Mouse (Mus musculus) lung, postnatal 0 days (tissue): ENCODE data around the gene Nudt8. TPM values are rescaled to one million over a fixed set of nuclear protein-coding genes. Genes with fewer than 3 reads are reported as not detected.
"Not testable (repeated sequence)": the region's sequence is repeated elsewhere in the genome, so short reads cannot be mapped to it uniquely, and the experiment has no call there.

ENCODE experiments used
- ATAC-seq: fragments of 200-750 bp; cut with Nextera tagmentation; 2 replicates; pipeline ENCODE4 v1.8.0; 2017; ENCODE audit warnings: moderate library complexity
- DNase-seq: peaks from one replicate; pipeline ENCODE4 v3.0.0-alpha.2; 2016; ENCODE audit warnings: low spot score
- H3K27ac ChIP-seq: fragments of 300-500 bp; sonication (generic); 2 replicates; pipeline ENCODE4 v1.5.1; 2014; ENCODE audit warnings: antibody characterized with exemption, mild to moderate bottlenecking, low read length, mixed read lengths
- H3K27me3 ChIP-seq: fragments of 300-500 bp; sonication (generic); replicated peaks from 2 replicates; pipeline ENCODE4 v1.6.1; 2014; ENCODE audit warnings: low read length, mixed read lengths; ENCODE audit not compliant: insufficient read depth
- H3K36me3 ChIP-seq: fragments of 300-500 bp; sonication (generic); 2 replicates; pipeline ENCODE4 v1.6.1; 2014; ENCODE audit warnings: low read length, mixed read lengths; ENCODE audit not compliant: insufficient read depth
- H3K4me1 ChIP-seq: fragments of 300-500 bp; sonication (generic); 2 replicates; pipeline ENCODE4 v1.6.1; 2014; ENCODE audit warnings: antibody characterized with exemption, low read depth, low read length, mixed read lengths; ENCODE audit not compliant: insufficient read depth
- H3K4me2 ChIP-seq: fragments of 300-500 bp; sonication (generic); replicated peaks from 2 replicates; pipeline ENCODE4 v1.6.1; 2014; ENCODE audit warnings: low read depth, mild to moderate bottlenecking, low read length, moderate library complexity, mixed read lengths
- H3K4me3 ChIP-seq: fragments of 300-500 bp; sonication (generic); 2 replicates; pipeline ENCODE4 v1.5.1; 2014; ENCODE audit warnings: low read depth, low read length
- H3K9ac ChIP-seq: fragments of 300-500 bp; sonication (generic); replicated peaks from 2 replicates; pipeline ENCODE4 v1.6.1; 2014; ENCODE audit warnings: low read depth, mild to moderate bottlenecking
- H3K9me3 ChIP-seq: fragments of 300-500 bp; sonication (generic); 2 replicates; pipeline ENCODE4 v1.6.1; 2016; ENCODE audit warnings: low read length, mixed read lengths
- CTCF ChIP-seq: IDR thresholded peaks from 2 replicates; pipeline ENCODE4 v1.5.1; 2016; ENCODE audit warnings: antibody characterized with exemption, mild to moderate bottlenecking
- EP300 ChIP-seq: IDR thresholded peaks from 2 replicates; pipeline ENCODE4 v1.6.1; 2016; ENCODE audit warnings: antibody characterized with exemption, mild to moderate bottlenecking, control low read depth
- WGBS: fragments of 180-500 bp; shearing (Covaris S2); extraction: QIAGEN DNeasy Blood & Tissue Kit; methylation state at CpG from one replicate; pipeline ENCODE4 v1.1.7; 2014; 5-methylcytosine and 5-hydroxymethylcytosine counted together
- polyA plus RNA-seq: library from polyadenylated mRNA; unstranded; fragments of >200 nt; fragmentation: Nextera tagmentation; extraction: Ambion mirVana; gene quantifications from 2 replicates; pipeline ENCODE4 v1.2.1, GENCODE M21; 2015

Nudt8 gene
- polyA plus RNA-seq, 1 experiment from 2014 or later, result 28.5 TPM

DNA sequence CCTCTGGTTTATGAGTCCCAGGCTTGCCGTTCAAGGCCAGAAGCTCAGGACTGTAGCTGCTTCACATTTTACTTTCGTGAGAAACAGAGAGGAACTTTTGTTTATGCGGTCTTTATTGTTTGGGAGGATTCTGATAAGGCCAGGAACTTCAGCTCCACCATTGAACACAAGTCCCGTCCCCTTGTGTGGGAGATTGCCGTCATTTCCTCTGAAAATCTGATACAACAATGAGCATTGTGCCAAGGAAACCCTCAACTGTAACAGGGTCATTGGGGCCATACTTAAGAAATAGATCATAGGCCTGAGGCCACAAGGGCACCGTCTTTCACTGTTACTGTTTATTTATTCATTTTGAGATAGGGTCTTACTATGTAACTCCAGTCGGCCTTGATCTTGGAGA is 22.8 kb downstream of the Nudt8 start:
- no peak for TF ChIP-seq CTCF
- TF ChIP-seq EP300, result peak; percentile 64

DNA sequence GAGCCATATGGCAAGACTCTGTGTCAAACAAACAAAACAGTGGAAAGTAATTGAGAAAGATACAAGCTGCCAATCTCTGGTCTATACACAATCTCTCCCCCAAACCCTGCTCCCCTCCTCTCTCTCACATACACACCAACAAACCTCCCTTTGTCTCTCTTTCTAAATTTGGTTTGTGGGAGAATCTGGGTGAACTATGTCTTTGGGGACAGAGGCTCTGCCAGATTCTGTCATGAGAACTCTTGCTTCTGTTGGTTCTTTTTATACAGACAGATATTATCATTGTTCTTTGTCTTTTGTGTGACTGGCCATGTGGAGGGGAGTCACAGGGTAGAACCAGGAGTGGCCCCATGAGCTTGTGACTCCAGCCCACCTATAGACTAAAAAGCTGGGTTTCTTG is 27.2 kb downstream of the Nudt8 start:
- DNase-seq (no peak), ATAC-seq (no peak)
- Histone ChIP-seq H3K9ac (no peak overlapping the region), H3K4me2 (no peak overlapping the region), H3K27ac (no peak overlapping the region), H3K27me3 (no peaks in the 10 kb centered on the region), H3K4me1 (no peaks in the 10 kb centered on the region), H3K9me3 (no peaks in the 10 kb centered on the region), H3K36me3 (no peaks in the 10 kb centered on the region), H3K4me3 (no peak overlapping the region)
- no peak for TF ChIP-seq CTCF

More for the DNA sequence above, 22.8 kb downstream of the Nudt8 start:
- WGBS, result 51% methylated on average over 7 of the region's 7 CpGs
- no peak overlapping the region for H3K9ac ChIP-seq
- DNase-seq, result peak; percentile 39
- no peak overlapping the region for H3K27ac ChIP-seq
- no peaks in the 10 kb centered on the region for H3K36me3 ChIP-seq
- H3K4me1 ChIP-seq, result no peaks in the 10 kb centered on the region
- no peaks in the 10 kb centered on the region for H3K27me3 ChIP-seq
- H3K4me3 ChIP-seq, result no peak overlapping the region
- H3K4me2 ChIP-seq, result no peak overlapping the region
- H3K9me3 ChIP-seq, result no peaks in the 10 kb centered on the region
- 0 out of 2 replicates have a peak, but pooled peaks have one; percentile 46 for ATAC-seq

DNA sequence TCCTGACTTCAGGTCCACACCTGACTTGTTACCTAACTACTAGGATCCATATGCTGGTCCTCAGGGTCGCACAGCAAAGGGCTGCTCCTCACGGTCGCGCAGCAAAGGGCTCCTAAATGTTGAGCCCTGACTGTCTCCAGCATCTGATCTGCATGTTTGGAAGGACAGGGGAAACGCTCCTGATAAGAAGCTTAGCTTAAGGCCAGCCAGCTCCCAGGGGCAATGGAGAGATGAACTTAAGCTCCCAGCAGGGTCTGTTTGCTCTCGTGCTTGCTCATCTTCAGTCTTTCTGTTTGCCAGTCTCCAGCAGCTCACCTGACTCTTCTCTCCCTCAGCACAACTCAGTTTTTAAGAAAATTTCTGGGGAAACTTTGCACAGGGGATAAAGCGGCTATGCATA is 32.3 kb downstream of the Nudt8 start:
- no peaks in the 10 kb centered on the region for H3K27me3 ChIP-seq
- H3K4me2 ChIP-seq, result no peak overlapping the region
- no peaks in the 10 kb centered on the region for H3K4me1 ChIP-seq
- H3K9ac ChIP-seq, result no peak overlapping the region
- TF ChIP-seq CTCF, result no peak
- no peak for TF ChIP-seq EP300
- H3K4me3 ChIP-seq, result no peak overlapping the region
- DNase-seq (no peak), ATAC-seq (no peak)
- 52% methylated on average over 7 of the region's 7 CpGs for WGBS
- H3K36me3 ChIP-seq, result no peaks in the 10 kb centered on the region
- H3K9me3 ChIP-seq, result no peaks in the 10 kb centered on the region
- no peak overlapping the region for H3K27ac ChIP-seq

DNA sequence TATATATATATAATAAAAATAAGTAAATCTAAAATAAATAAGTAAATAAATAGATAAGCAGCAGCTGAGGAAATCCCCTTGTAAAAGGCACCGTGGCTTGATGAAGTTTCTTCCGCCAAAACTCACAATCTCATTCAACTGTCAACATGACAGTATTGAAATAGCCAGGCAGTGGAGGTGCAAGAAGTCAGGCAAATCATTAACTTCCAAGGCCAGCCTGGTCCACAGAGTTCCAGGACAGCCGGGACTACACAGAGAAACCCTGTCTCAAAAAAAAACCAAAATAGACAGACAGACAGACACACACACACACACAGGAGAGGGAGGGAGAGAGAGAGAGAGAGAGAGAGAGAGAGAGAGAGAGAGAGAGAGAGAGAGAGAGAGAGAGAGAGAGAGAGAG is 32.9 kb downstream of the Nudt8 start:
- no peak for ATAC-seq

DNA sequence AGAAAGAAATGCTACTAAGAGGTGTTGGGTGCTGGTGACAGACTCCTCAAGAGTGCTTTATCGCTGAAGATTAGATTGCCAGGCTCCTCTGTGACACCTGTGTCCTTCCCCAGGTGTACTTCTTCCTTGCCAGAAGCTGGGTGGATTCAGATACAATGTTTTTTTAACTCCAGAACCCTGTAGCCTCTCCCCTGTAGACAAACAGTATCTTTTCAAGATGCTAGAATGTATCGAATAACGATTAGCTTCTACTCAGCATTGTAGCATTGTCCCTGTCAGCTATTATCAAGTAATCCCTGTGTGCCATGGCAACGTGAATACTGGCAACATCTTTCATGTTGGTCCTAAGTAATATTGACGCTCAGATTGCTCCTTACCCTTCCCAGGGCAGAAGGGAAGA is 33.4 kb downstream of the Nudt8 start:
- no peaks in the 10 kb centered on the region for H3K4me1 ChIP-seq
- no peak overlapping the region for H3K4me2 ChIP-seq
- 46% methylated on average over 5 of the region's 5 CpGs for WGBS
- no peaks in the 10 kb centered on the region for H3K27me3 ChIP-seq
- no peak for TF ChIP-seq CTCF
- no peak for TF ChIP-seq EP300
- H3K9ac ChIP-seq, result no peak overlapping the region
- DNase-seq, result no peak
- H3K36me3 ChIP-seq, result no peaks in the 10 kb centered on the region
- H3K27ac ChIP-seq, result no peak overlapping the region
- no peak overlapping the region for H3K4me3 ChIP-seq
- no peaks in the 10 kb centered on the region for H3K9me3 ChIP-seq
- no peak for ATAC-seq

More for the DNA sequence above, 32.9 kb downstream of the Nudt8 start:
- no peak overlapping the region for H3K9ac ChIP-seq
- no peak overlapping the region for H3K27ac ChIP-seq
- DNase-seq, result no peak
- no peak overlapping the region for H3K4me2 ChIP-seq
- TF ChIP-seq CTCF (no peak), EP300 (no peak)
- 47% methylated on average over 3 of the region's 3 CpGs for WGBS
- no peaks in the 10 kb centered on the region for H3K4me1 ChIP-seq
- H3K9me3 ChIP-seq, result no peaks in the 10 kb centered on the region
- no peaks in the 10 kb centered on the region for H3K36me3 ChIP-seq
- H3K27me3 ChIP-seq, result no peaks in the 10 kb centered on the region
- H3K4me3 ChIP-seq, result no peak overlapping the region

DNA sequence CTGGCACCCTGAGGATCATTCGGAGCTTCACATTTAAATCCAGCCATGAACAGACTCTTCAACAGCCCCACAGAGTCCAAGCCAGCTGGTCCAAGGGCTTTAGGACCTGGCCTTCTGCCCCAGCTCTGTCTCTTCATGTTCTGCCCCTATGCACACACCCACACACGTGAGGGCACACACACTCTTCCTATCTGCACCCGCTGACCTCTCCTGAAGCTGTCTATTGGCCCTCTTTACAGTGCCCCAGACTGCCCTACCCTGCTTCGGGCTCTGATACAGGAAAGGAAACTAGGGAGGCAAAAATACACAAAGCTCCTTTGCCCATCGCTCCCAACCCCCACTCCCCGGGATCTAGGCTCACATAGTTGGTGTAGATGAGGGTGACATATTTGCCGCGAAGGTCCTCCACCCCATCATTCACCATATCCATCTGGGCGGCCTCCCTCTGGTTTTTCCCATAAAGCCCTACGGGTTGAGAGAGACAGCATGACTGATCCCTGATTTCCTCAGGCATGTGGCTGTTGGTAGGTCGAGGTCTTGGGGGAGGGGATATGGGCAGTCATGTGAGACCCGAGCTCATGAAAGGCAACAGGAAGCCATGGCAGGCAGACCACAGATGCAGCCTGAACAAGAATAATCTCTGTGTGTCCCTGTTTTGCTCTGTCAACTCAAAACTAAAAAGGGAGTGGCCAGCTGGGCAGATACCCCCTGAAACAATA is 36.1 kb downstream of the Nudt8 start:
- Histone ChIP-seq H3K4me1 (no peaks in the 10 kb centered on the region), H3K9me3 (no peaks in the 10 kb centered on the region), H3K27me3 (no peaks in the 10 kb centered on the region), H3K27ac (no peak overlapping the region), H3K4me3 (no peak overlapping the region), H3K4me2 (no peak overlapping the region), H3K9ac (no peak overlapping the region), H3K36me3 (no peaks in the 10 kb centered on the region)
- no peak for TF ChIP-seq EP300
- no peak for TF ChIP-seq CTCF
- 67% methylated on average over 12 of the region's 12 CpGs for WGBS
- ATAC-seq (no peak), DNase-seq (no peak)

DNA sequence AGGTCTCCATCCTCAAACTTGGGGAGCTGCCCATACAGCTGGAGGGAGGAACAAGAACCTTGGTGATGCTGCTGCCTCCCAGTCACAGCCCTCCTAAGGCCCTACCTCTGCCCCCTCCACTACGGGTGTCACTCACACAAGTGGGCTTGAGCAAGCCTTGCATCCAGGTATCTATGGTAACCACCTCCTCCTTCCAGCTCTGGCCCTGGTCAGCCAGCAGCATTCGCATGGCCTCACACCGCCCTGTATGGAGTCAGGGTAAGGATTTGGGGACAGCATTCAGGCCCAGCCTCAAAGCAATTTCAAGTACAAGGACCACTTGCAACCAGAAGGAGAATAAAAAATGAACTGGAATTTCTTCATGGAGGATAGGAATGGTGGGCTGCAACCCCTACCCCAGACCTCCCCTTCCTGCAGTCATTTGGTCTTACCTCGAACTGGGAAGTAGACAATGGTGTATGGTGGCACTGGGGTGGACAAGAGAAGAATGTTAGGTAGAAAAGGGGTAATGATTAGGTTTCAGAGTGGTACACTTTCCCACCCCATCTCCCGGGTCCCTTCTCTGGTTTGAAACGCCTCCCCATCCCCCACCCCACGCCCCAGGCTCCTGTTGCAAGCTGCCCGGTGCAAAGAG is 36.9 kb downstream of the Nudt8 start:
- Histone ChIP-seq H3K9ac (peak overlapping the region; percentile 51), H3K4me3 (peak overlapping the region; percentile 58), H3K27ac (peak overlapping the region; percentile 64), H3K4me2 (peak overlapping the region; percentile 80)
- not testable (repeated sequence) for H3K36me3 ChIP-seq, H3K9me3 ChIP-seq, H3K27me3 ChIP-seq, DNase-seq, H3K4me1 ChIP-seq
- ATAC-seq, result peak; percentile 28; the same call in 1 of the 2 replicates
- 18% methylated on average over 7 of the region's 8 CpGs for WGBS
